Mouse (Mus musculus) spleen, adult 18-20 months (tissue): ENCODE results near the gene Sfrp5.
A peak's percentile ranks its signal among the peaks of the same experiment; 100 is the strongest.

ENCODE experiments used
- DNase-seq, 2 experiments: peaks; one replicate each; pipeline ENCODE4 v3.0.0; 2022; ENCODE audit warnings: mixed read lengths in 2 of 2

The Sfrp5 gene

DNA sequence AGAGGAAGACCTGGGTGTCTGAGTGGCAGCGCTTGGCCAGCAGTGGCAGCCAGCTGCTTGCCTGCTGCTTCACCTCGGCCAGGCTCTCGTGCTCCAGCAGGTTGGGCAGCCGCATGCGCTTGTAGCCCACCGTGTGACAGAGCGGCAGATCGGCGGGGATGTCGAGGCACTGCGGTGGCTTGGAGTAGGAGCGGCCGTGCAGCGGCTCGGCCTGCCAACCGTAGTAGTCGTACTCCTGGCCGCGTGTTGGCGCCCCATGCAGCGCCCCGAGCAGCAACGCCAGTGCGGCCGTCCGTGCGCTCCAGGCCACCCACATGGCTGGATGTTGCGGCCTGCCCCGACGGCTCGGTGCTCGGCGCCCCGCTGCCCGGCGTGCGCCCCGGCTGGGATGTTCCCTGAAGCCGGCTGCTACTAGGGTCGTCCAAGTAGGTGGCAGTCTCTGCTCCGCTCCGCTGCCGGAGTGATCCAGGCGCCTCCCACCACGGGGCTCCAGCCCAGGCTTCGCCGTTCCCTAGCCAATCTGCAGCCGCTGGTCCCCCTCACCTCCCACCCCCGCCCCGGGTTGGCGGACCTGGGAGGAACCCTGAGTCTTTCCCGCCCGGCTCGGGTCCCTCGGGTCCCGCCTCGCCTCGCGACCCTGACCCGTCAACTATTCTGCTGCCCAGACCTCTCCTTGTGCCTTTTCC, at the start of gene Sfrp5:
TSS of gene Sfrp5 (minus strand) at position 557 of the 686 bp plus-strand sequence.
- no peak for DNase-seq

DNA sequence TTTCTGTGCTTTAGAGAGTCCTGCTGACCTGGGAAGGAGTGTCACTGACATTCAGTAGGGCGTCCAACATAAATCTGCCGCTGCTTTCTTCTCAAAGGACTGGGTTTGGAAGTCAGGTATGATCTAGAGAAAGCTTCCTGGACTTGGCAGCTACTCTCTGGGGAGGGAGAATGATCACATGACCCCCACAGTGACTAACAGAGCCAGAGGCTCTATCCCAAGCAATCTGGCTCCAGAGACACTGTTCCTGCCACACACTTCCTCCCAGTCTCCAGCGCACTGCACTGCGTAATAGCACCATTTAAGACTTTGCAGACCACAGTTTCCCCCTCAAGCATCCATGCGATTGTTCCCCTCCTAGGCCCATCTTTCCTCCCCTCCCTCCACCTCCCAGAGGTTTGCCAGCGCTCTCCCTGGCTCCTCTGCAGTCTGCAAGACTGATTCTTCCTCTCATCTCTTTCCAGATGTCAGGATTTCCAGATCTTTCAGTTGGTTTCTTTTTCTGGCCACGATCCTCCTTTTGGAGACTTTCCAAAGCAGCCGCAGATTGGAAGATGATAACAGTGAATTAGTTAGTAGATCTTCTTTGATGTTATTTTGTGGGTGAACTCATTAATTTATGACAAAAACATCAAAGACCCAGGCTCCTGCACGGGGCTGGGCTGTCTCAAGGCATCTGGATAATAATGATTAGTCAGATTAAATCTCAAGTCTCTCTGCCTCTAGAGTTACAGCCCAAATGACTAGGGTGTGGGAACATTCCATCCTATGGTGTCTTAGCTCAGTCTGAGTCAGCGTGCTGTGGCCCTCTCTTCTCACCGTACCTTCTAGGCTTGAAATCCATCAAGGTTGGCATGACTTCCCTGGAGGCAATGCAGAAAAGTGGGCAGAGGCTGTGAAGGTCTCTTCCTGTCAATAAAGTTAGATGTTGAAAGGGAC, 48.2 kb upstream of the Sfrp5 start:
- no peak for DNase-seq

DNA sequence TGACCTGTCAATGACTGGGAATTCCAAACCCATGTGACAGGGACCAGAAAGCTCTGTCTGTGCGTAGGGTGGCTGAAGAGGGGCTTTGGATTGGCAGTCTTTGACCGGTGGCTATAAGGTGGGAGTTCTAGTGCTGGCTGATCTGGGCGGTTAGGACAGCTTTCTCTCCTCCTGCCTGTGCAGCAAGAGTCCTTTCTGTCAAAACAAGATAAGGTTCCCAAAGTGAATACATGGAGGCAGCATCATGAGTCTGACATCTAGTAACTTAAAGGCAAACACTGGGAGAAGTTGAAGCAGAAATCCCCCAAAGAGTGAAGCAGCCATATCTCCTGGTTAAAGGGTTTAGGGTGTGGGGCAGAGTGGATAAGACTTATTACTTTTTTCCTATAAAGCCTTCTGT, 45.5 kb upstream of the Sfrp5 start, which contains the start of gene Golga7b:
TSS of gene Golga7b (plus strand) at position 56 of the 400 bp plus-strand sequence.
- no peak for DNase-seq

DNA sequence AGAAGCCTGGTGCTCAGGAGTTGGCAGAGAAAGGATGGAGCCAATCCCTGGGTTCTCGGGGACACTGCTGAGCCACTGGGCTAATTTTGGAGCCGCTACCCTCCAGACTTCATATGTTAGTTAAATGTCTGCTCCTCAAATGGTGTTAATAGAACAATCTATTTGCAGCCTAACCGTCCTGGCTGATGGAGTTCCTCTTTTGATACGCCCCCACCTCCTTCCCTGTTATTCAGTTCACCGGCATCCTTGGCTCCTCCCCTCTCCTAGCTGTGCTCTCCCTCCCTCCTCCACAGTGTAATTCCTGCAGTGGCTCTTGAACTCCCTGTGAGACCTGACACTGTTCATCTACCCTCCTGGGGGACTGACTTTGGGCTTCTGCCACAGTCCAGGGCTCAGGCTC, 44.6 kb upstream of the Sfrp5 start:
- no peak for DNase-seq

DNA sequence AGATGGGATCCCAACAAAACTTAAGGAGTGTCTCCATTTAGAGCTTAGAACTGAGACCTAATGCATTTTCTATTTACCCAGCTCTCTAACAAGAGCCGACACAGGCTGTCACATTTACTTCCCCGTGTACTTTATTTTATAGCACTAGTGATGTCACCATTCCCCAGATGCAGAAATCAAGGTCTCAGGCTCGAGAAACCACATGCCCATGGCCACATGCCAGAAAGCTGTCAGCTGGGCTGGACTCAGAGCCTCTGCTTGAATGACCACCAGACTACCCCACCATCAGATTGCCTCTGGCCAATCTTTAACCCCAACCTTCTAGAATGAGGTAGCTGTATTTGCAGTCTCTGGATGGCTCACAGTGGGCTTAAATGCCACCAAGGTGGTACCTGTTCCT, 41.3 kb upstream of the Sfrp5 start:
- DNase-seq, result no peak

DNA sequence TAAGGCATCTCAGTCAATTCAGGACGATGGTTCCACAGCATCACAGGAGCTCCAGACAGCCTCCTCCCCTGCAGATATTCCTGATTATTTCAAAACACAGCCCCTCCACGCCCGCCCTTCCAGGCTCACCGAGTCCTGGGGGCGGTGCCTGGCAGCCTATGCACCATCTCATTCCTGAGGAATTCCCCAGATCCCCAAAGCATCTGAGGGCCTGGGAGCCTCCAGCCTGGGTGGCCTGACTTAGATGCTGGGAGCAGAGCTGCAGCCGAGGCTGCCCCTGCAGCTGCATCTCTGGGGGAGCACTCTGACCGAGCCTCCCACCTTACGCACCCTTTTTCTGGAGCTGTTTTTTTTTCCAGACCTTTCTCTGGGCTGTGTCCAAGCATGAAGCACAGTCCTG, 38.8 kb upstream of the Sfrp5 start:
- DNase-seq, result no peak

DNA sequence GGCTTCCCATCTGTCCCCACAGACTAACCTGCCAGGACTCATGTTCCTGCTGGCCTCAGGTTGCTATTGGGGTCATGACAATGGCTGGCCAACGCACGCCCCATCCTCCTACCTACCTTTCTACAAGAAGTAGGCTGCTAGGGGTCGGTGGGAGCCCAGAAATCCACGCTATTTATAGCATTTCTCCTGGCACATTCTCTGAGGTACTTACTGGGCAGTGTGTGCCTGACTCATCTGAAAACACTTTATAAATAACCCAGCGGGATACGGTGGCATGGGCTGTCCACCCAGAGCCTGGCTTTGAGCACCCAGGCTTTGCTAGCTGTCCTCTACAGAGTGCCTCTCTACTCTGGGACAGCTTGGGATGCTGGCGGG, 36.3 kb upstream of the Sfrp5 start:
- DNase-seq, result no peak

DNA sequence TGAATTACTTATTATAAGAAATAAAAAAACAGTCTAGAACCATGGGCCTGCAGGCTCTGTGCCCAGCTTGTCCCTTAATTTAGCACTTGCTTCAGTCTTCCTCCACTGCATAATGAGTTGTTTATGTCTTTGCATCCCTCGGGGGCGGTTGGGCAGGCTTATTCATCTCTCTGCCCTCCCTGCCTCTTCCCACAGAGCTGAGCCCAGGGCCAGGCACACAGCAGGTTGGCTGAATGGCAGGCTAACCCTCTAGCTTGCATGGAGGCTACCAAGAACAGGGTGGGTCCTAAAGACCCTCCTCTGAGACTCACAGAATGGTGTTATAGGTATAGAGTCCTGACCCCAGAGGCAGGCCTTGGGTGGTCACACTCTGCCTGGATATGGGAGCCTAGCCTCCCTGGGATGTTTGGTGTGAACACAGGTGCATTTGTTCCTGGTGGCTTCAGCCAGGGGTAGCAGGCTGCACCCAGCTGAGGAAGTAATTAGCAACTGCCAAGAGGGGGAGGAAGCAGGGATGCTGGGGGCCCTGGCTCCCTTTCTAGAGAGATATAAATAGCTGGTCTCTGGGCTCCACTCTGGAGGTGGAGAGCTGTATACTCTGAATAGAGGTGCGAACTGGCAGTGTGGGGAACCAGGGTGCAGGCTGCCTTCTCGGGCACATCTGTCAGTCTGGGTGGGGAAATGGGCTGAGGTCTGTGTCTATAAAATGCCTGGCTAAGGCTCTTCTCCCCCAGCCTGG, 35.7 kb upstream of the Sfrp5 start:
- DNase-seq, result no peak

DNA sequence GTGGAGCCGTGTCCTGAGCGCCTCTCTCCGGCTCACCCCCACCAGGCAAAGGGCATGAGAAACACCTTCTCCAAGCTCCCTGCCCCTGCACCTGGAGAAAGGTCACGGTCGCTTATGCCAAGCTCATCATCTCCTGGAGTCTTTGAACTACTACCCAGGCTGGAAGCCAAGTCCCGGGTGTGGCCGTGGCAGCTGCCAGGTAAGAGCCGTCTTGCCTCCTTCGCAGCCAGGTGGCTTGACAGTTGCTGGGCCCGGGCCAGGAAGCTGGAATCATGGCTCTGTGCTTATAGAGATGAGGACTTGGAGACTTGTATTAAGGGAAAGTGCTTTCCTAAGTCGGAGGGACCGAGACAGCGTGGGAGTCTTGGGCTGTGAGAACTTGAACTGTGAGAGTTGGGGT, 28.9 kb upstream of the Sfrp5 start:
- no peak for DNase-seq

DNA sequence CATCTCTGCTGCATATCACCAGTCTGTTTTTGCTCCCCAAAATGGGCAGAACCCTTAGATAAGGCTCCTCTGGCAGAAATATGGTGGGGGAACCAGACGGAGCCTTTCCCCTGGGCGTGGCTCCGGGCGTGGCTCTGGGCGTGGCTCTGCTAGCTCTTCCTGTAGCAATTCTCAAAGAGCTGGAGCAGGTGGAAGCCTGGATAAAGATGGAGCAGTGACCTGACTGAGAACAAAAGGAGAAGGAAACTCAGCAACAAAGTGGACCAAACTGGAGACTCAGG, 28.2 kb upstream of the Sfrp5 start:
- DNase-seq, result no peak

DNA sequence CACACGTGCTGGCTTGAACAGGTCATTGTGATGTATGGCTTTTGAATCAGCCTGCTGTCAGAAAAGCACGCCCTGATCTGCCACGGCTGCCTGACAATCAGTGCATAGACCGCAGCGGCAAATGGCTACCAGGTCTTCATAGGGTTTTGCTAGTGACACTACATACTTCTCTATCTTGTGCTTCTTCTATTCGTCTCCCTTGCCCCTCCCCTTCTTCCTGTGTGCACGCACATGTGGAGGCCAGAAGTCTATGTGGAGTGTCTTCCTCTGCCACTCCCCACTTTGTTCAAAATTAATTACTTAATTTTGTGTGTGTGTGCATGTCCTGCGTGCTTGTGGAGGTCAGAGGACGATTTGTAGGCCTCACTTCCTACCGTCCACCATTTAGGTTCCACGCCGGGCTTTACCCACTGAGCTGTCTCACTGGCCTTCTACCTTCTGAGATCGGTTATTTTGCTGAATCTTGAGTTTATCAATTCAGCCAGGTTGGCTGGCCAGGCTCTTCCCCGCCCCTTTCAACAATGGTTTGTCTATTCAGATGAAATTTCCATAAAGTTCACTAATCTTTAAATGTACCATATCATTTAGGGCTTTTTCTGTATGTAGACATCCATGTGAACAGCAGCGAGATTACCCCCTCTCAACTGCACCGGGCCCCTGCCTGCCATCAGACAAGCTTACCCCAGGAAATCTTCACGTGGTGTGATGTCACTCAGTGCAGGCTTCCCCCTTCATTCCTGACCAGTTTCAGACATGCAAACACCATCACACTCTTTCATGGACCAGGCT, 27.6 kb upstream of the Sfrp5 start:
- DNase-seq, result no peak

DNA sequence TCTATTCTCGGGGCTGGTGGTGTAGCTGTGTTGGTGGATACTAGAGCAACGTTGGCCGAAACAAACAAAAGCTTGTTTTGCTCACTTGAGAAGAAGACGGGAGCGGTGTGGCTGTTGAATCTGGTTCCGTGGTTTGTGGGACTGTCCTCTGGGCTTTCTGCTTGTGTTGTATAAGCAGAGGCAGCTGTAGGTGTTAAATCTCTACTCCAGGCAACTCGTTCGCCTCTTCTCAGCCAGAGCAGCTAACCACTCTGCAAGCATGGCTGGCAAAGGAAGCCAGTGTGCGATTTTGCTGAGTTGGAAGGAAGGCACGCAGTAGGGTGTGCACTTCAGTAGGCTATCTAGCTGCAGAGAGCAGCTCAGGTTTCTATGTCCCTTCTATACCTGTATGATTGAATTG, 24.4 kb upstream of the Sfrp5 start:
- no peak for DNase-seq

DNA sequence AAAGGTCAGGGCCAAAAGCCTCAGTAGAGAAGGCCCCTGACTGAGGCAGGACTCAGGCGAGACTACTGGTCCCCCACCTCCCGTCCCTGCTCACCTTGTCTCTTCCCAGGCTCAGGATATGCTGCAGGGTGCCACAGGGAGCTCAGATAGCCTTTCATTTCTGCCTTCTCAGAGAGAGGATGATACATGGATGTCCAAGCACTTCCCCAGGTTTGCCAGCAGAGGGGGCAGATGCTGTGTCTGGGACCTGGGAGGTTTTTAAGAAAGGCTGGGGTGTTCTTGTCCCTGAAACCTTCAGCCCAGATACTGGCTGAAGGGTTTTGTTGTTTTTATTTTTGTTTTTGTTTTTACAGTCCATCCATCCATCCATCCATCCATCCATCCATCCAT, 15.3 kb upstream of the Sfrp5 start:
- DNase-seq, result peak in 1 of 2 experiments; percentile 9

DNA sequence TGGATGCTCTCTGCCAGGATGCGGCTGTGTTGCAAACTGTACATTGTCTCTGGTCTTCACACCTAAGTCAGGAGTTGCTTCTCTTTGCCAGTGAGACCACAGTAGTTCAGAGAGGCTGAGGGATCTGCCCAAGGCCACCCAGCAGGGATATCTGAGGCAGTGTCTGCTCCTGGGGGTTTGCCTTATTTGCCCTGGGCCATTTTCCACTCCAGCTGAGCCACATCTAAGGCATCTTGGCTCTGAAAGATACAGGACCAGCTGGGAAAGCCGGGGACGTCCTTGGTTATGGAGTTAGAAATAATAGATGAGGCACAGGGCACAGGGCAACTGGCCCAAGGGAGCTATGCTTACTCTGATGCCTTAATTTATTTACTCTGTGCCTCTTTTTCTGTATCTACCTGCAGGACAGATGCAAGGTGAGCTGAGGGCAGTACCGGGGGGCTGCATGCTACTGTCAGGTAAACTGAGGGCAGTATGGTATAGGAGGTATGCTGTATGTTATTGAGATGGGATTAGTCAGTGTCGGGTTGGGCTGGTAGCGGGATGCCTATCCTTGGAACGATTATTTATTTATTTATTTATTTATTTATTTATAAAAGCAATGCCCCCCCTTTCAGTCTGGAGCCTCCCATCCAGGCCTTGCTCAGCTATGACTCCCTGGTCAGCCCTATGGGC, 14.8 kb upstream of the Sfrp5 start:
- DNase-seq, result no peak

DNA sequence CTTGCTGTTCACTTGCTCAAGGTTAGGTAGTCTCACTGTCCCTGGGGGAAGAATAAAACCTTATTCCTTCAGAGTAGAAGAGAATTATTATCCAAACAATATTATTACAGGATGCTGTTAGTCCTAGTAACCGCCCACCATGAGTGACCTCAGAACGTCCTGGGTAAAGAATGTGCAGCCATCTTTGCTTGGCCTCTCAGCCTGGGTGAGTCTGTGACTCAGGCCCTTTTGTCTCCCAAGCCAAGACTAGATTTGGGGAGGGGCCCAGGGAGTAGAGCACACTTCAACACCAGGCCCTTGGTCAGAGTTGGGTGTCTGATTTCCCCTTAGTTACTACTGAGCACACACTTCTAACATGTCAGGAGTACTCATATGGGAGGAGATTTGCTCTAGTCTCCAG, 12.5 kb upstream of the Sfrp5 start:
- no peak for DNase-seq

DNA sequence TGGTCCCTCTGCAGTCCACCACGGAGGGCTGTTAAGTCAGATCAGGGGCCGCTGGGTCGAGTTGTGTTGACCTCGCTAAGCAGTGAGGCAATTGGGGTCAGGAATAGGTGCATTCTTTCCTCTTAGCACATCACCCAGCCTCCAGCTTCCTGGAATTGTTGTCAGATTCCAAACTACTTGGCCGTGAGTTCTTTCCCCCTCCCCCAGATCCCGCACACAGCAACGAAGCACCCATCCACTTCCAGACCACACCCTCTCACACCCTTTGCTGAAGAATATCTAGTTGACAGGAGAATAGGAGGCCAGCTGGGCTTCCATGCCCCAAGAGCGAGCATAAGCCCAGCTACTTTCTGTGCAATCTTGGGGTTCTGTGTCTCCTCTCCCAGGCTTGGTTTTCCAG, 9.9 kb upstream of the Sfrp5 start:
- no peak for DNase-seq

DNA sequence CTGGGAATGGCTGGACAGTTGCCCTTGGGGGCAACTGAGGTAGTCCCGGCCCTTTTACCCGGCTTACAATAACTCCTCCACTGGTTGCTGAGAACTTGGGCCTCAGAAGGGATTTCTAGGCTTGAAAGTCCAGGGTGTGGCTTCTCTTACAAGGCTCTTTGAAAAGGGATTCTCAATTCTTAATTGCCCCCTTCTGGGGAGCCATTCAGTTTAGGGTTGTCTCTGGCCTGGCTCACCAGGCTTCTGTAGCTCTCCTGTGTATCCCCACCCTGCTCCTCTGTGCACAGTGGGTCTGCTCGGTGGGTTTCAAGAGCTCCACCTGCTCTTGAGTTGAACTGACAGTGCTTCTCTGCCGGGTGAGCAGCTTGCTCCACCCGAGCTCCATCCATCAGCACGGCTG, 7.9 kb upstream of the Sfrp5 start:
- no peak for DNase-seq

DNA sequence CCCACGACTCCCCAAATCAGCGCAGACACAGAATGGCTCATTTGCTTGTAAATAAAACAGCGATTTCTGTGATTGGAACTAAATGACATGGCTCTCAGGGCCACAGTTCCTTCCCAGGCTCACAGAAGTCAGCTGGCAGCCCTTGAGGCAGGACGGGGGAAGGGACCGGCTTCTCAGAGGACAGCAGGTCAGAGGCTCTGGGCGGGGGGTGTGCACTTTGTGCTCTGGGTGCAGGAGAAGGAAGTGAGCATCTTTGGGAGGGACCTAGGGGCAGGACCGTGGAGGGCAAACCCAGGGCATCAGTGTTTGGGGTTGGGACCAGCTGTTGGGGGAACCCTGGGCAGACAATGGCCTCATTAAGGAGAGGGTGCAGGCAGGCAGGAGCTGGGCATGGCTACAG, 7.4 kb upstream of the Sfrp5 start:
- DNase-seq, result no peak

DNA sequence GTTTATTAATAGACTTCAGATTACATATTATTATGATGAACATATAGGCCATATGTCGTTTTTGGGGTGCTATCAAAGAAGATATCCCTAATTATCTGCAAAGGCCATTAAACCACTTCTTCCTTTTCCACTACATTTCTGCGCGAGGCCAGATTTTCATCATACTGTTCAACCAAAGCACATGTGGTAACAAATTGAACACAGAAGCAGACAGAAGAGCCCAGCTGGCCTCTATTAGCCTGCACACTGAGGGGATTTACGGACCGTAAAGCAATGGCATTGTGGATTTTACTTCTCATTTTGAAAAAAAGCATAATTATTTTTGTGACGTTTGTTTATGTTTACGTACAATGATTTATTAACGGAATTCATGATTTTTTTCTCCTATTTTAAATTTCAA, 3.1 kb upstream of the Sfrp5 start:
- no peak for DNase-seq

DNA sequence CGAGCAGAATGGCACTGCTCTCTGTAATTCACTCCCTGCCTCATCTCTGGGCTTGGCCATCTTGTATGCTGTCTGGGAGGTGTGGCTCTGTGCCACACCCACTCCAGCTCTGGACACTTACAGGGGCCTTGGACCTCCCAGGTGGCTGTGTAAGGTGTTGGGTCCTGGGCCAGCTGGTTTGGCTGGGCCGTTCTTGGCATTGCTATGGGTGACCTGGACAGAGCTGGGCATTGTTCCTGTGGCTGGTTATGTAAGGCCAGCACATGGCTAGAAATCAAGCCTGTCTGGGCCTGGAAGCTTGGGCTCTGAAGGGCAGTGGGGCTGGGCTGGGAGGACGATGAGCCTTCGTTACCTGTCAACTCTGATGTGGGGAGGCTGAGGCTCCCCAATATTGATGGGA, 2.3 kb upstream of the Sfrp5 start:
- no peak for DNase-seq

DNA sequence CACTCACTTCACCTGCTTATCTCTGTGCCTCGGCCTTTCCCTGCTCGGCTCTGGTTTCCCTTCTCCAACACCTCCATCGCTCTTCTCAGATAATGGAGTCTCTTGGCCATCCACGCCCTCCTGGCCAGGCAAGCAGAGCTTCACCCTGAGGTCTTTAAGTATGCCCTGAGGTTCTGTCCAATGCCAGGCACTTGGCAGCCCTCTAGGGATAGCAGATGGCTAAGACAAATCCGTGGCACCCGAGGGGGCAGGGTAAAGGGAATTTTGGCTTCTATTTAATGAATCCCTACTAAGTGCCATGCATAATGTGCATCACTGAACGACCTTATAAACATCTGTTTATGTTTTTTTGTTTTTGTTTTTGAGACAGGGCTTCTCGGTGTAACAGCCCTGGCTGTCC, 415 bp upstream of the Sfrp5 start:
- no peak for DNase-seq

DNA sequence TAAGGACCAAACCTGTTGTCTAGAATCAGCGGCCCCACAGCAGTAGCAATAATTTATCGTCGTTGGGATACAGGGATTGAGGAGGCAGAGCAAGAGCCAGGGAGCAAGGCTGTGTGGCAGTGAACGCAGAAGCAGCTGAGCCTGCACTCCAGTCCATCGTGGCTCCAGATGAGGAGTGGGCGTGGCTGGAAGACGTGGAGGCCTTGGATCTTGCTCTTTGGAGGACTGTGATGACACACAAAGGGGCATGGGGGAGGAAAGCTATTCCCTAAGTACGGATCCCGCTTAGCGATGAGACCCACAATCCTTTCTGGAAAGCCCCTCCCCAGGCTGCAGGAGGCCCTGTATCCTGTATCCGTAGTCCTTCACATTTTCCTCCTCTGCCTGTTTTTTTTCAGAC, 4.0 kb downstream of the Sfrp5 start:
- no peak for DNase-seq

DNA sequence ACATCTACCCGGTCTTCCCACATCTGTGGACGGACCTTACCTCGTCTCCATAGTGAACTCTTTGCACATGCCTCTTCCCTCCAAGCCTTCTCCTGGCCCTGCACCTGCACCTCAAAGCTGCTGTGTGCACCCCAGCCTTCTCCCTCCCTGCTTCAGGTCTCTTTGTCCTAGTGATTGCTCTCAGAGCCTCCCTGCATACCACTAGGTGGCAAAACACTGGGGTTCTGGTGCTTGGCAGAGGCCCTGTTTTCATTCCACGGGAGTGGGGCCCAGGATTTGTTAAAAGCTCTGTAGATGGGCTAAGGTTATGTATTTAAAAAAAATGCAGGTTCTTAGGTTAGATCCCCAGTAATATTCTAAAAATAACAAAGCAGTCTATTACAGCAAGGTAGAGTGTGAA, 5.0 kb downstream of the Sfrp5 start:
- no peak for DNase-seq
